Mouse (Mus musculus) macrophage (primary cell): ENCODE measurements around the gene Wipf3. TPM values are rescaled to one million over a fixed set of nuclear protein-coding genes. Genes with fewer than 3 reads are reported as not detected.

Experiments used
- H3K27ac ChIP-seq: fragments of 350-480 bp; formaldehyde crosslinking; 2 replicates; pipeline ENCODE4 v1.9.0; 2021
- H3K36me3 ChIP-seq: fragments of 350-480 bp; formaldehyde crosslinking; 2 replicates; pipeline ENCODE4 v1.9.0; 2021; ENCODE audit errors: inconsistent target
- H3K4me3 ChIP-seq: fragments of 350-480 bp; formaldehyde crosslinking; 2 replicates; pipeline ENCODE4 v1.9.0; 2021; ENCODE audit errors: inconsistent target
- H3K79me2 ChIP-seq: fragments of 350-480 bp; formaldehyde crosslinking; 2 replicates; pipeline ENCODE4 v1.9.0; 2021; ENCODE audit errors: inconsistent target
- WGBS: methylation state at CpG from one replicate; pipeline ENCODE4 v1.1.7; 2026; ENCODE audit warnings: inconsistent platforms; ENCODE audit not compliant: missing documents; 5-methylcytosine and 5-hydroxymethylcytosine counted together
- polyA plus RNA-seq: library from polyadenylated mRNA; stranded (reverse); fragments of 250-400 nt; gene quantifications from 3 replicates; pipeline ENCODE4 v1.2.4, GENCODE M21; 2018; ENCODE audit warnings: inconsistent platforms

The Wipf3 gene
- polyA plus RNA-seq, 1 experiment from 2014 or later = not detected

DNA sequence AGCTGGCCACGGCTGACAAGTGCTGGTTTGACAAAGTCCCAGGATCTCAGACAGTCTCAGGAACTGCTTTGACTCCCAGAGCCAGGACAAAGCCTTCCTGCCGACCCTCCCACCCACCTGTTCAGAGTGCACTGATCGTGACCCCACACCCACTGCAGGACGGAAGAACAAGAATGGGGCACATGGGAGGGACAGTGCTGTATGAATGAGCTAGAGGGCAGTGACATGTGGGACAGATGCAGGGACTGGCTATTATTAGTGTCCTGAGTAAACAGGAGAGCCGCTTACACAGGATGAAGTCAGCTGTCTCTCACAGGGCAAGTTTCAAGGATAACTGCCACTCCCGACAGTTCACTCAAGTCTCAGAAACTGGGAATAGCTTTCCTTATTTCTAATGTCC lies 20.1 kb upstream of the Wipf3 start:
- WGBS = 89% methylated on average over 6 of the region's 6 CpGs
- H3K36me3 ChIP-seq = no peaks in the 10 kb centered on the region
- no peak overlapping the region for H3K4me3 ChIP-seq
- no peak overlapping the region for H3K27ac ChIP-seq
- no peaks in the 10 kb centered on the region for H3K79me2 ChIP-seq

- H3K27ac ChIP-seq = no peak overlapping the region
- H3K4me3 ChIP-seq = no peak overlapping the region
- 62% methylated on average over 4 of the region's 4 CpGs for WGBS
- no peaks in the 10 kb centered on the region for H3K79me2 ChIP-seq
- H3K36me3 ChIP-seq = no peaks in the 10 kb centered on the region
Observed at GRCm38 (mm10) chr6:54410451-54410850, 19.0 kb upstream of the Wipf3 start.

DNA sequence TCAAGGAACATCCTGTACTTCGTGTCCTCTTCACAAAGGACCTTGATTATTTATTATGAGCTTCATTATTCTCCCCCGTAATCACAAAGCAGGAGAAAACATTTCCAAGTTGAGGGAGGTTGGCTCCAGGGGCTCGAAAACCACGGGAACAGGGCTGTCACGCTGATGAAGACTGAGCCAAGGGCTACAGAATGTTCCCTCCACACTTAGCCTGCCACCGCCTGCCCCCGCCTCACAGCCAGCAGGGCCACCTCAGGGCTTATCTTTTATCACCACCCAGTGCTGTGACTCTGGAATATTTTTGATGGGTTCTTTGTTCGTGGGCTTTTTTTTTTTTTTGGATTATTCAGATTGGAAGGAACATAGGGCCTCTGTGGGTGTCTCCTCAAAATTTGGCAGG lies 17.8 kb upstream of the Wipf3 start:
- Histone ChIP-seq H3K27ac (no peak overlapping the region), H3K36me3 (no peaks in the 10 kb centered on the region), H3K79me2 (no peaks in the 10 kb centered on the region), H3K4me3 (no peak overlapping the region)
- WGBS = 81% methylated on average over 8 of the region's 8 CpGs

DNA sequence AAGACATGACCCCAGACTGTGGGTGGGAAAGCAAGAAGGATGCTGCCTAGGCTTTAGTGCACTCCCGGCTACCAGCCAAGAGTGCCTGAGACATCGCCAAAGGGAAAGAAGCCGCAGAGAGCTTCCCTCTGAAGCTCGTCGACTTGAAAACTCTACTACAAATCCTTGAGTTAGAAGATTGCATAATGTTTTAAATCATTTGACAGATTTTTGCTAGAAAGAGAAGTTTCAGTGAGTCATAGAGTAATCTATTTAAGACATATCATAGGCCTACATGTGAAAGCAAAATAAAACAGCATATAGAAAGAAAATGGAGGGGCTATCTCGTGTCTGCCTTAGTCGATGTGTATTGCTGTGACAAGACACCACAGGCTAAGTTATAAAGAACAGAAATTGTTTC lies 16.5 kb upstream of the Wipf3 start:
- 91% methylated on average over 7 of the region's 7 CpGs for WGBS
- H3K4me3 ChIP-seq = no peak overlapping the region
- no peak overlapping the region for H3K27ac ChIP-seq
- no peaks in the 10 kb centered on the region for H3K36me3 ChIP-seq
- no peaks in the 10 kb centered on the region for H3K79me2 ChIP-seq

- WGBS = 91% methylated on average over 8 of the region's 8 CpGs
- Histone ChIP-seq H3K79me2 (no peaks in the 10 kb centered on the region), H3K36me3 (no peaks in the 10 kb centered on the region), H3K4me3 (no peak overlapping the region), H3K27ac (no peak overlapping the region)
Observed at GRCm38 (mm10) chr6:54425230-54425629, 4.2 kb upstream of the Wipf3 start.

GRCm38 (mm10) chr6:54428850-54429446 lies 455 bp upstream of the Wipf3 start:
- Histone ChIP-seq H3K36me3 (no peaks in the 10 kb centered on the region), H3K4me3 (no peak overlapping the region), H3K79me2 (no peaks in the 10 kb centered on the region), H3K27ac (no peak overlapping the region)
- 15% methylated on average over 14 of the region's 14 CpGs for WGBS

DNA sequence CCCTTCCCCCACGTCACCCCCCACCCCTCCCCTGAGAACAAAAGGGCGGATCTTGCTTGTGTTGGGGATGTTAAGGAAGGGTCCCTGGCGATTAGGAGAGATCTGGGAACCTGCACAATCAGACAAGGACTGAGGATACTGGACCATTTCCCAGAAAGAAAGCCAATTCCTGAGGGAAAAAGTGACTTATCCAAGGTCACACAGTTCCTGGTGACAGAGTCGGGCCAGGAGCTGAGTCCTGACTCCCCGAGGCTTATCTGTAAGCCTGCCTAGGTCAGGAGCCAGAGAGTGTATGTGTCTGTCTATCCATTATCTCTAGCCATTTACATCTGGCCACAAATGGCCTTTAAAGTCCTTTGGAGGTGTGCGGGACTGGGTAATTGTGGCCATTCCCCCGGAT lies 818 bp downstream of the Wipf3 start:
- Histone ChIP-seq H3K27ac (no peak overlapping the region), H3K79me2 (no peaks in the 10 kb centered on the region), H3K4me3 (no peak overlapping the region), H3K36me3 (no peaks in the 10 kb centered on the region)
- WGBS = 46% methylated on average over 7 of the region's 7 CpGs

DNA sequence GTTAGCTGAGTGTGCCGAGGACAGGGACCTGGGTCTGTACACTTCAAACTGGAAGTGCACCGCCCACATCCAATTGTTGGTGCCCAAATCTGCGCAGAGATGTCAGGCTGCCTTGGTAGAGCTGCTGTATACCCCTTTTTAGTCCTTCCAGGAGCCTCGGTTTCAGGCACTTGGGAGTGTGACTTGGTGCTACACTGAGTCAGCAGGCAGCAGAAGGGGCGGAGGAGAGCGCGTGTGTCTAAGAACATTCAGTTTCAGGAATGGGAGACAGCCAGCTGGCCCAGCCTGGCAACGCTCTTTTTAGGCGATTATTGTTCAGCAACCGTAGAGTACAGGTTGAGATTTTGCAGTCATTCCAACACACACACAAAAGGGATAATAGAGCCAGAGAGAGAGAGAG lies 2.4 kb downstream of the Wipf3 start:
- 90% methylated on average over 10 of the region's 10 CpGs for WGBS
- Histone ChIP-seq H3K36me3 (no peaks in the 10 kb centered on the region), H3K79me2 (no peaks in the 10 kb centered on the region)

DNA sequence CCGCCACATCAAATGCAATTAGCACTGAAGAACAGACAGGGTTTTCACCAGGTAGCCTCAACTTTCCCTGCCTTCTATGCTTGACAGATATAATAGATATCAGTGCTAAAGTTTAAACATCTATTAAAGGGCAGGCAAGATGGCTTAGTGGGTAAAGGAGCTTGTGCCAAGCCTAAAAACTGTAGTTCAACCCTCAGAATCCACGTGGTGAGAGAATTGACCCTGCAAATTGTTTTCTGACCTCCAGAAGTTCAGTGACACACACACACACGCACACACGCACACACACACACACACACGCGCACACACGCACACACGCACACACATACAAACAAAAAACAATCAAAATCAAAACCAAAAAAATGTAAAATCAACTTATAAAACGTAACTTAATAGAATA lies 2.8 kb downstream of the Wipf3 start:
- Histone ChIP-seq H3K36me3 (no peaks in the 10 kb centered on the region), H3K79me2 (no peaks in the 10 kb centered on the region), H3K27ac (no peak overlapping the region), H3K4me3 (no peak overlapping the region)
- 92% methylated on average over 5 of the region's 9 CpGs for WGBS

More for the DNA sequence above, 2.4 kb downstream of the Wipf3 start:
- Histone ChIP-seq H3K4me3 (no peak overlapping the region), H3K27ac (no peak overlapping the region)

DNA sequence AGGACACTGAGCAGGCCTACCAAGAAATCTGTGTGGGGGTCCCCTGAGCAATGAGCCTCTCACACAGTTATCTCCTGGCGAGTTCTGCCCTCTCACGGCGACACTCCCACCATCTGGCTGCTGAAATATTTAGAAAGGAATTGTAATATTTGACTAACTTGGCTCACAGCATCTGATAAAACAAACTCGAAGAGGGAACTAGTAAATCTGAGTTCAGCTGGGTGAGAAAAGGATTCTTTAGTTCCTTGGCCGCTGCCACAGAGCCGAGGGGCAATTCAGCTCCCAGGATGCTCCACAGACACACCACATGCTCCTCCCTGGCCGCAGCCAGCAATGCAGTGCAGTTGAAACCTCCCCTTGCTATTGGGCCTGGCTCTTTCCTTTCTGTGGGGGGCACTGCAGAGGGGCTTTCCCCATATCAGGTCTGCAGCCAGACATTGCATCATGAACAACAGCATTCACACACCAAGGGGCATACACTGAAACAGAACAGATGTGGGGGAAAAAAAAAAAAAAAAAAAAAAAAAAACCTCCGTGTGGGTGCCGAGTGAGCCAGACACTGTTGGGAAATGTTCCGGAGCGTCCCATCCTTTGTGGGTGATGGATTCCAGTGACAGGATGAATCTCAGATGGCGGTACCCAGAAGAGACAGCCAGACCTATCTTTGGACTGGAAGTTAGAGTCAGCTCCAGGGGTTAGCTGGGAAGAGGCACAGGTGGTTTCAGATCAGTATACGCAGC lies 3.6 kb downstream of the Wipf3 start:
- Histone ChIP-seq H3K27ac (no peak overlapping the region), H3K36me3 (no peaks in the 10 kb centered on the region), H3K79me2 (no peaks in the 10 kb centered on the region), H3K4me3 (no peak overlapping the region)
- 86% methylated on average over 11 of the region's 13 CpGs for WGBS

DNA sequence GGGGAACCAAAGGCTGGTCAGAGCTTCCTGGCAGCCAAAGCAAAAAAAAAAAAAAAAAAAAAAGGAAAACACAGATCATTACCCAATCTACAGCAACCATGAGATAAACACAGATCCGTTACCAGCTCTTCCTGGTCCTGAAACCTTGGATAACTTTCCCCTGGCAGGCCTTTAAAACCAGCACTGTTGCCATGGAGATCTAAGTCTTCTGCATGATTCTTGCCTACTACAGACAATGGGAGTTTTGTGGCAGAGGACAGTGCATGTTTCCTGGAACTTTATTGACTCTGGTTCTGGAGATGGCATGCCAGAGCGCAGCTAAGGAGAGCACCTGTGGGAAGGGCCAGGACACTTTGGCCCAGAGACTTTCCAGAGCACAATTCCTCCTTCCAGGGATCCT lies 4.8 kb downstream of the Wipf3 start:
- Histone ChIP-seq H3K27ac (no peak overlapping the region), H3K36me3 (no peaks in the 10 kb centered on the region), H3K79me2 (no peaks in the 10 kb centered on the region), H3K4me3 (no peak overlapping the region)
- 100% methylated on average over 1 of the region's 2 CpGs for WGBS

- Histone ChIP-seq H3K36me3 (no peaks in the 10 kb centered on the region), H3K4me3 (no peak overlapping the region), H3K79me2 (no peaks in the 10 kb centered on the region), H3K27ac (no peak overlapping the region)
- WGBS = 76% methylated on average over 7 of the region's 7 CpGs
Observed at GRCm38 (mm10) chr6:54435663-54436062, 6.3 kb downstream of the Wipf3 start.

- Histone ChIP-seq H3K4me3 (no peak overlapping the region), H3K27ac (no peak overlapping the region), H3K79me2 (no peaks in the 10 kb centered on the region), H3K36me3 (no peaks in the 10 kb centered on the region)
- 67% methylated on average over 5 of the region's 5 CpGs for WGBS
Observed at GRCm38 (mm10) chr6:54436286-54436685, 6.9 kb downstream of the Wipf3 start.

GRCm38 (mm10) chr6:54438510-54438909 lies 9.1 kb downstream of the Wipf3 start:
- Histone ChIP-seq H3K27ac (no peak overlapping the region), H3K4me3 (no peak overlapping the region), H3K79me2 (no peaks in the 10 kb centered on the region), H3K36me3 (no peaks in the 10 kb centered on the region)
- WGBS = 80% methylated on average over 4 of the region's 4 CpGs

GRCm38 (mm10) chr6:54440658-54441057 lies 11.3 kb downstream of the Wipf3 start:
- WGBS = 91% methylated on average over 6 of the region's 6 CpGs
- Histone ChIP-seq H3K27ac (no peak overlapping the region), H3K36me3 (no peaks in the 10 kb centered on the region), H3K4me3 (no peak overlapping the region), H3K79me2 (no peaks in the 10 kb centered on the region)

DNA sequence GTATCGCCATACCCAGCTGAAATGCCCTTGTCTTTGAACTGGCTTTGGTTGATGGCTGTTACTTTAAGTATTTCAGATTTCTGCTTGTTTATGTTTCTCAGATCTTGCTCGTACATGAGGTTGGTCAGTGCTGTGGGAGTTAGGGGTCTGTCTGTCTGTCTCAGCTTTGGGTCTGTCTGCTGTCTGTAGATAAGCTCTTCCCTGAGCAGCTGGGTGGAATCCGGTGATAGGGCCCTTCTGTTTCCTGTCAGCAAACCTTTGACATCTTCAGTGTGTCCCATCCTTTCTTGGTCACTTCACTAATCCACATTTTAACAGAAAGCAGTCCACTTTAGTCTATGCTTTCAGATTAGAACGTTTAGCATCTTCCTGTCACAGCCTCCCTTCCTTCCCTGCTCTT lies 14.3 kb downstream of the Wipf3 start:
- Histone ChIP-seq H3K36me3 (no peaks in the 10 kb centered on the region), H3K27ac (no peak overlapping the region), H3K4me3 (no peak overlapping the region), H3K79me2 (no peaks in the 10 kb centered on the region)
- WGBS = 69% methylated on average over 4 of the region's 4 CpGs
